Mouse (Mus musculus) central nervous system, embryonic 18 days (tissue): ENCODE results near the gene Fbxw21. TPM values are rescaled to one million over a fixed set of nuclear protein-coding genes. Genes with fewer than 3 reads are reported as not detected.

Experiments used
- polyA plus RNA-seq: library from polyadenylated mRNA; depleted of rRNA; stranded (reverse); fragments of >200 nt; gene quantifications from 2 replicates; pipeline ENCODE4 v1.2.3, GENCODE M21; 2012; rRNA removed

The Fbxw21 gene
- polyA plus RNA-seq, result not detected in 2 replicates

GRCm38 (mm10) chr9:109161941-109162340 is at the start of gene Fbxw21:
Gene Fbxw21, minus strand, starts transcription at chr9:109162041.

GRCm38 (mm10) chr9:109195875-109196274 is 34.0 kb upstream of the Fbxw21 start, which contains the start of gene Fbxw13:
Gene Fbxw13, minus strand, starts transcription at chr9:109195975.

GRCm38 (mm10) chr9:109095137-109095982 is 66.5 kb downstream of the Fbxw21 start, which contains the start of gene Plxnb1:
Gene Plxnb1, plus strand, starts transcription at chr9:109095389.

Other genes starting within 250 kb of the Fbxw21 start
- 0.43 and 0.45 TPM in 2 replicates for gene Tmem89, start 247.4 kb downstream of the Fbxw21 start, polyA plus RNA-seq
- gene Uqcrc1, start 225.4 kb downstream of the Fbxw21 start, polyA plus RNA-seq, result 354 and 371 TPM in 2 replicates
- gene Col7a1, start 208.5 kb downstream of the Fbxw21 start, polyA plus RNA-seq, result 4.7 and 4.9 TPM in 2 replicates
- gene Ucn2, start 176.0 kb downstream of the Fbxw21 start, polyA plus RNA-seq, result 0.25 and 0.28 TPM in 2 replicates
- gene Pfkfb4, start 170.3 kb downstream of the Fbxw21 start, polyA plus RNA-seq, result 35.4 and 39.6 TPM in 2 replicates
- gene Shisa5, start 123.5 kb downstream of the Fbxw21 start, polyA plus RNA-seq, result 58.5 and 82.4 TPM in 2 replicates
- gene Trex1, start 102.3 kb downstream of the Fbxw21 start, polyA plus RNA-seq, result 34.6 and 40.3 TPM in 2 replicates
- 38.5 and 43.7 TPM in 2 replicates for gene Atrip, start 87.9 kb downstream of the Fbxw21 start, polyA plus RNA-seq
- gene Ccdc51, start 79.5 kb downstream of the Fbxw21 start, polyA plus RNA-seq, result 9.2 and 10.1 TPM in 2 replicates
- 244 and 257 TPM in 2 replicates for gene Tma7, start 79.5 kb downstream of the Fbxw21 start, polyA plus RNA-seq
- gene Plxnb1, start 66.7 kb downstream of the Fbxw21 start, polyA plus RNA-seq, result 39.4 and 42.9 TPM in 2 replicates
- gene Fbxw13, start 33.9 kb upstream of the Fbxw21 start, polyA plus RNA-seq, result 0.12 and 0.13 TPM in 2 replicates
- gene Fbxw20, start 72.7 kb upstream of the Fbxw21 start, polyA plus RNA-seq, result not detected in 2 replicates
- gene Fbxw14, start 125.6 kb upstream of the Fbxw21 start, polyA plus RNA-seq, result not detected in 2 replicates
- gene Fbxw28, start 177.6 kb upstream of the Fbxw21 start, polyA plus RNA-seq, result not detected in 2 replicates
- not detected in 2 replicates for gene Fbxw22, start 242.3 kb upstream of the Fbxw21 start, polyA plus RNA-seq